Mouse (Mus musculus) ES-E14 (cell line): ENCODE results near the gene Emd. TPM values are rescaled to one million over a fixed set of nuclear protein-coding genes. Genes with fewer than 3 reads are reported as not detected.
"Not testable (repeated sequence)": the region's sequence is repeated elsewhere in the genome, so short reads cannot be mapped to it uniquely, and the experiment has no call there.

Experiments
- DNase-seq: peaks from one replicate; pipeline ENCODE4 v3.0.0-alpha.2; 2013; ENCODE audit warnings: low read depth, low spot score
- H3K27ac ChIP-seq: 2 replicates; pipeline ENCODE4 v1.5.1; 2012; ENCODE audit warnings: low read depth, mild to moderate bottlenecking, low read length, moderate library complexity, mixed read lengths; ENCODE audit not compliant: poor library complexity, insufficient read depth, severe bottlenecking
- H3K36me3 ChIP-seq: 2 replicates; pipeline ENCODE4 v1.6.1; 2012; ENCODE audit warnings: mild to moderate bottlenecking, low read length, moderate library complexity, mixed read lengths; ENCODE audit not compliant: control insufficient read depth, poor library complexity, insufficient read depth, severe bottlenecking
- H3K4me1 ChIP-seq, 2 experiments: fragments of 150-350 bp in 1 of 2; sonication (generic) in 1 of 2; 2 replicates each; pipeline ENCODE4 v1.6.1; 2012; ENCODE audit warnings: low read length in 2 of 2, mild to moderate bottlenecking in 1 of 2, mixed read lengths in 1 of 2; ENCODE audit not compliant: control insufficient read depth in 2 of 2, insufficient read depth in 2 of 2, poor library complexity in 1 of 2
- H3K4me3 ChIP-seq, 2 experiments: fragments of 150-350 bp in 1 of 2; sonication (generic) in 1 of 2; 2 replicates each; pipeline ENCODE4 v1.5.1; 2012; ENCODE audit warnings: low read length in 2 of 2, low read depth in 1 of 2, mild to moderate bottlenecking in 1 of 2, mixed read lengths in 1 of 2; ENCODE audit not compliant: insufficient read depth in 1 of 2, poor library complexity in 1 of 2, severe bottlenecking in 1 of 2
- H3K9ac ChIP-seq: 2 replicates; pipeline ENCODE4 v1.6.1; 2012; ENCODE audit warnings: low read depth, mild to moderate bottlenecking, low read length, mixed read lengths; ENCODE audit not compliant: poor library complexity, insufficient read depth, severe bottlenecking
- H3K9me3 ChIP-seq: fragments of 150-350 bp; sonication (generic); 2 replicates; pipeline ENCODE4 v1.6.1; 2012; ENCODE audit warnings: low read depth, mild to moderate bottlenecking, low read length; ENCODE audit not compliant: control insufficient read depth, insufficient read depth
- CHD2 ChIP-seq: IDR thresholded peaks from 2 replicates; pipeline ENCODE4 v1.6.1; 2014; ENCODE audit warnings: mild to moderate bottlenecking, low read depth, low read length, inconsistent platforms
- HCFC1 ChIP-seq: IDR thresholded peaks from 2 replicates; pipeline ENCODE4 v1.6.1; 2012; ENCODE audit warnings: low read length, inconsistent platforms, borderline replicate concordance; ENCODE audit not compliant: insufficient read depth
- MAFK ChIP-seq: IDR thresholded peaks from 2 replicates; pipeline ENCODE4 v1.6.1; 2014; ENCODE audit warnings: mild to moderate bottlenecking, low read depth, low read length, inconsistent platforms; ENCODE audit not compliant: insufficient read depth
- ZC3H11A ChIP-seq: IDR thresholded peaks from 2 replicates; pipeline ENCODE4 v1.6.1; 2012; ENCODE audit warnings: low read depth, mild to moderate bottlenecking, inconsistent platforms, low read length, borderline replicate concordance
- ZNF384 ChIP-seq: IDR thresholded peaks from 2 replicates; pipeline ENCODE4 v1.6.1; 2012; ENCODE audit warnings: low read depth, low read length, inconsistent platforms
- in situ Hi-C, 2 experiments: fragments of 600-800 bp; cut with MboI; formaldehyde crosslinking; loops; one replicate each; pipeline ENCODE4 v1.15.1; 2025; ENCODE audit warnings: low sequenced_read_pairs in 2 of 2, inconsistent platforms in 1 of 2; ENCODE audit not compliant: unreplicated experiment in 2 of 2
- total RNA-seq: library from RNA; depleted of rRNA; stranded (reverse); fragments of 300-350 nt; gene quantifications from 2 replicates; pipeline ENCODE4 v1.2.3, GENCODE M21; 2012; rRNA removed

Gene Emd
- total RNA-seq, result 44.3 and 59.0 TPM in 2 replicates

DNA sequence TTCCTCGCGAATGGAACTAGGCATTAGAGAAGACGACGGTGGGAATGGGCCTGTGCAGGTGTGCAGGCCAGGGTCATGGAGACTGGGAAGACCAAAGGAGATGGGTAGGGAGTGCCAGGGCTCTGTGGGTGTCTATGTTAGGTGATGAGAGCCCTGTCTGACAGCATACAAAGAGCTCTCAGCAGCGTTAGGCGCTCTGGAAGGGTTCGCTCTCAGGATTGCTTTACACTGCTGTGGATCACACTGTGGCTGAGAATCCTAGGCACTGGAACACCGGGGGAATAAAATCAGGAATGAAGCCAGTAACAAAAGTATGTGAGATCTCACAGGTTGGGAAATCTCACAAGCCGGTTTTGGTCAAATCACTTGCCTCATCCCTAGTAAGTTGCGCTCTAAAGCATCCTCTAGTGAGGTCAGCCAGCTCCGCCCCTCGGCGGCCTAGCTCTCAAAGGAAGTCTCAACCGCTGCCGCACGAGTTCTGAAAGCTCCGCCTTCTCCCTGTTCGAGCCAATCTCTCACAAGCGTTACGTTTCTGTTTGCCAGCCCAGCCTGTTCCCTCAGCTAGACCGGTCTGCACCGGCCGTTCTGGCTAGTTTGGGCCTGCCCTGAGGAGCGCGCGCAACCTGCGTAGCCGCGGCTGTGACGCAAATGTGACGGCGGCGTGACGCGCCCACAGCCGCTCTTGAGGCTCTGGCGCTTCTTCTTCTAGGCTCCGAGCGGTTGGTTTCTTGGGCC, at the start of gene Emd:
Emd (plus strand) TSS at position 535 of the 735 bp plus-strand sequence.
- Histone ChIP-seq H3K4me3 (peak within 1 kb of the TSS; percentile 78 to 88), H3K9me3 (no peaks in the 10 kb centered on the region), H3K9ac (peak within 1 kb of the TSS; percentile 89), H3K4me1 (no peaks in the 10 kb centered on the region), H3K27ac (peak within 1 kb of the TSS; percentile 71), H3K36me3 (peaks cover 10% of the 10 kb centered on the region)
- TF ChIP-seq ZNF384 (no peak), CHD2 (no peak), HCFC1 (no peak), ZC3H11A (no peak), MAFK (no peak)
- in situ Hi-C loops, result no loop called here
- DNase-seq, result peak; percentile 79

DNA sequence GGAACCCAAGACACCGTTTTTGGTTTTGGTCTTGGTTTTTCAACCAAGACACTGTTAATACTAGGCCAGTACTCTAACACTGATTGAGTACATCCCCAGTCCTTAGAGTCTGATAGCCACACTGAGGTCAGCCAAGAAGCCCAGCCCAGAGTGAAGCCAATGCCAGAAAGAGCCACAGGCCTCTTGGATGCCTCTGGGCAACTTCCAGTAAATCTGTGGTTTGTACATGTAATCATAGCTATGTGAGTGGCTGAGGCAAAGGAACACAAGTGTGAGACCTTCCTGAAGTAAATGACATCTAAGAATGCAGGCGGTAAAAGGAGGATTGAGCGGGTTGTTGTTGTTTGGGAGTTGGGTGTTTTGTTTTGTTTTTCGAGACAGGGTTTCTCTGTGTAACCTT, 36.0 kb upstream of the Emd start:
- no peak for TF ChIP-seq MAFK
- no peak for TF ChIP-seq HCFC1
- no peak for TF ChIP-seq CHD2
- no peak overlapping the region for H3K27ac ChIP-seq
- no peak overlapping the region for H3K9ac ChIP-seq
- no peaks in the 10 kb centered on the region for H3K9me3 ChIP-seq
- in situ Hi-C loops, result no loop called here
- no peak overlapping the region for H3K4me3 ChIP-seq
- no peak for DNase-seq
- peaks cover 2% of the 10 kb centered on the region for H3K36me3 ChIP-seq
- H3K4me1 ChIP-seq, result no peaks in the 10 kb centered on the region

DNA sequence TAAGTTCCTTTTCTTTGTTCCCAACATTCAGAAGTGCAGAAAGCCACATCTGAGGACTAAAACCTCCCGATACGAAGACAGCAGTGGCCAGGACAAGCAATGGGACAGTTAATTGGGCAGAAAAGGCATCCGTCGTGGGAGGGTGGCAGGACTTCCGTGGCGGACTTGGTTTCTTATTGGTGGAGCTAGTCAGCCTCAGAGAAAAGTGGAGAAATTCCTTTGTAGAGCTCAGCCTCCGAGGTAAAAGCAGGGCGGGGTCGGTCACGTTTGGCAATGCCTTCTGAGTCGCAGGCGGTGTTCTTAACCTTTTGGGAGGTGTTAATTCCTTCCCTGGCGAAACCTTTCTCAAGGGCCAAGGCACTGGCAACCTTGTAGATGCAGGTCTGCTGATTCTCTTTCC, 35.0 kb upstream of the Emd start:
- Histone ChIP-seq H3K4me1 (no peaks in the 10 kb centered on the region), H3K36me3 (peaks cover 5% of the 10 kb centered on the region), H3K4me3 (no peak overlapping the region), H3K9ac (no peak overlapping the region), H3K27ac (no peak overlapping the region), H3K9me3 (no peaks in the 10 kb centered on the region)
- in situ Hi-C loops, result no loop called here
- TF ChIP-seq ZNF384 (no peak), ZC3H11A (no peak), MAFK (no peak), CHD2 (no peak), HCFC1 (no peak)
- peak; percentile 17 for DNase-seq

DNA sequence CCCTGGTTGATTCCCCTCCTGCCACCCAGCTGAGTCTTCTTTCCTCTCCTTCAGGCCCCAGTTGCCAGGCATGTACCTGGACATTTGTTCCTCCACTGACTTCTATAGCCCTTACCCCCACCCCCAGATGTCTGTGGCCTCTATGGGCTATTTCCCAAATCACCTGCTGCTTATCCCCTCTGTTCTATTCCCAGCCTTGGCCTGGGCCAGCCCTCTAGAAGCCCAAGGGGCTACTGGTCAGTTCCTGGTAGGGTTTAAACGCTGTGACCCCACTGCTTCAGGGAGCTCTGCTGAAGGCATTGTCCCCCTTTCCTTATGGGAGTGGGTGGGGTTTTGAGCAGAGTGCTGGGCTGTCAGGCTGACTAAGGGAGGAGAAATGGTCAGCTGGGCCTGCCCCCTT, 34.4 kb upstream of the Emd start:
- H3K9me3 ChIP-seq, H3K4me3 ChIP-seq, in situ Hi-C loops, H3K4me1 ChIP-seq, H3K27ac ChIP-seq, H3K9ac ChIP-seq, DNase-seq: not testable (repeated sequence)
- H3K36me3 ChIP-seq, result peaks cover 12% of the 10 kb centered on the region

DNA sequence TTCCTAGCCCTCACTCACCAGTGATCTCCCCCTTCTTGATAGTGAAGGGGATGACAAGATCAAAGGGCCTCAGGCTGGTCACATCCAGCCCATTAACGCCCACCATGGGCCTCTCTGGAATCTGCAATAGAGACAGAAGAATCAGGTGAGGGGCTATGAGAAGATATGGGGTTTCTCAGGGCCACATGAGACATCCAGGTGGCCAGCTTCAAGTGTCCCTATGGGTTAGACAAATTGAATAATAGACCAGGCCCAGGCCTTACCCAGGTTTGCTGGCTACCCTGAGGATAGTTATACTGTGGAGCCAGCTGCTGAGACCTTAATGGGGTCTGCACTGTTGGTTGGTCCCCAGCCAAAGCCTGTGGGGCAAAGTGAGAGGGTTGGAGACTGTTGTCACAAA, 24.4 kb upstream of the Emd start:
- in situ Hi-C loops, result loop anchor here (5.0 to 25.0 kb wide), 2 partner anchors 48 to 268 kb away; partner anchors contain the start of gene Hcfc1 (in 1 of the 2)
- no peak for DNase-seq
- no peak overlapping the region for H3K4me3 ChIP-seq
- H3K9me3 ChIP-seq, result no peaks in the 10 kb centered on the region
- H3K36me3 ChIP-seq, result peaks cover 82% of the 10 kb centered on the region
- H3K27ac ChIP-seq, result no peak overlapping the region
- H3K9ac ChIP-seq, result no peak overlapping the region
- no peaks in the 10 kb centered on the region for H3K4me1 ChIP-seq
- TF ChIP-seq ZNF384, result no peak
